ENCODE assay signal across 8 mouse cellular contexts in the genomic region with DNA sequence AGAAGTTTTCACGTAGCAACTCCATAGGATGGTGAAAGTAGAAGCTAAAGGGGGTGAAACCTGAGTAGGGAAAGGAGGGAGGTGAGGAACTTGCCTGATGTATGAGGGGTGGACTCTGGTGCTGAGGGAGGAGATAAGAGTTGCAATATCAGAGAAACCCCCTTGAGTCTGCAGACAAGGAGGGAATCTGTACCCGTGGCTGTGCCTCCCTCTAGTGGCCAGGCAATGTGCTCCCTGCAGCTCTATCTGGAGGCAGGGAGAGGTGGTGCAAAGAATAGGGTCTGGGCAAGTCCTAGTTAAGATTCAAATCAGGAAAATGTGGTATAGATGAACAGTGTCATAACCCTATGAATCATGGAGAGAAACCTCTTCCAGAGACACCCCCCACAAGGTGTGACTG.
DNase-seq lines count a peak whose midpoint lies in the region; ATAC-seq and TF ChIP-seq lines count a peak whose summit lies in the region.

No protein-coding gene starts in this region.

- H3K9me3 ChIP-seq in forebrain, embryonic 13.5 days (replicated peaks) = no peaks in the 10 kb centered on the region
- H3K9me3 ChIP-seq in forebrain, embryonic 10.5 days = 0 out of 2 replicates have a peak, but pooled peaks cover 2% of the 10 kb centered on the region

- DNase-seq in forebrain, embryonic 10.5 days (ENCODE audit: extremely low spot score, low spot score) = no peak
- DNase-seq in A20 (ENCODE audit: low read depth, low spot score) = peak; percentile 27
- DNase-seq in frontal cortex, postnatal 25 days (ENCODE audit: low spot score in 2 of 2) = peak; percentile 22 to 37
- DNase-seq in layer of hippocampus, adult 9-11 months = peak; percentile 19
- DNase-seq in mesoderm, embryonic 11.5 days (ENCODE audit: low read depth, low spot score) = peak; percentile 33
- peak; percentile 18 for DNase-seq in thymus, postnatal 25 days

- peaks cover 10% of the 10 kb centered on the region; the same call in 1 of the 2 replicates for H3K4me1 ChIP-seq in forebrain, embryonic 13.5 days
- H3K4me1 ChIP-seq in forebrain, embryonic 10.5 days = peaks cover 12% of the 10 kb centered on the region
- H3K4me1 ChIP-seq in bone marrow, adult 2 months (ENCODE audit: control insufficient read depth, insufficient read depth, low read length) = no peaks in the 10 kb centered on the region

- no peak overlapping the region for H3K27ac ChIP-seq in forebrain, embryonic 13.5 days
- no peak overlapping the region for H3K27ac ChIP-seq in forebrain, embryonic 10.5 days
- H3K27ac ChIP-seq in bone marrow, adult 2 months (ENCODE audit: control insufficient read depth, insufficient read depth, low read depth, low read length, poor library complexity) = no peak overlapping the region

- no peak overlapping the region for H3K9ac ChIP-seq in forebrain, embryonic 13.5 days

- no peaks in the 10 kb centered on the region for H3K27me3 ChIP-seq in forebrain, embryonic 13.5 days
- peaks cover 10% of the 10 kb centered on the region; the same call in 1 of the 2 replicates for H3K27me3 ChIP-seq in forebrain, embryonic 10.5 days (ENCODE audit: poor library complexity, severe bottlenecking)

- no peaks in the 10 kb centered on the region for H3K36me3 ChIP-seq in forebrain, embryonic 13.5 days (ENCODE audit: poor library complexity, severe bottlenecking)
- no peaks in the 10 kb centered on the region for H3K36me3 ChIP-seq in forebrain, embryonic 10.5 days (replicated peaks)

- no peak overlapping the region for H3K4me2 ChIP-seq in forebrain, embryonic 13.5 days

- TF ChIP-seq CTCF in bone marrow, adult 2 months (IDR thresholded peaks at IDR 0.05; ENCODE audit: control insufficient read depth, insufficient read depth, low read length) = peak; percentile 43

- peak; percentile 53; the same call in 1 of the 2 replicates for ATAC-seq in forebrain, embryonic 13.5 days

- no peak overlapping the region for H3K4me3 ChIP-seq in forebrain, embryonic 13.5 days
- no peak overlapping the region for H3K4me3 ChIP-seq in forebrain, embryonic 10.5 days
- H3K4me3 ChIP-seq in bone marrow, adult 2 months (replicated peaks; ENCODE audit: control insufficient read depth, low read depth, low read length) = no peak overlapping the region

- 63% methylated on average over 2 of the region's 2 CpGs for WGBS in forebrain, embryonic 13.5 days
- WGBS in forebrain, embryonic 10.5 days = 53% methylated on average over 2 of the region's 2 CpGs
- WGBS in bone marrow, adult 2 months = 39% methylated on average over 2 of the region's 2 CpGs

- no peak for TF ChIP-seq POLR2A in bone marrow, adult 2 months (IDR thresholded peaks at IDR 0.05; ENCODE audit: borderline replicate concordance, control insufficient read depth, low read depth, low read length)
